Mouse (Mus musculus) testis, adult 2 months (tissue): Measurements from ENCODE around the gene Arf3.

Source experiments
- CTCF ChIP-seq: fragments of 200-500 bp; IDR thresholded peaks from 2 replicates; pipeline ENCODE4 v1.5.1; 2012; ENCODE audit warnings: low read depth, mild to moderate bottlenecking, inconsistent platforms, low read length, moderate library complexity; ENCODE audit not compliant: control insufficient read depth, insufficient read depth, insufficient replicate concordance
- POLR2A ChIP-seq: fragments of 200-500 bp; IDR thresholded peaks from 2 replicates; pipeline ENCODE4 v1.6.1; 2012; ENCODE audit warnings: low read depth, mild to moderate bottlenecking, inconsistent platforms, low read length, moderate library complexity; ENCODE audit not compliant: control insufficient read depth

- no peak for TF ChIP-seq CTCF
- no peak for TF ChIP-seq POLR2A
Measured at GRCm38 (mm10) chr15:98722191-98722590, 40.8 kb downstream of the Arf3 start.
